Mouse (Mus musculus) right cerebral cortex, postnatal 25 days (tissue): ENCODE data around the gene Lgi4.

ENCODE experiments used
- DNase-seq: peaks from one replicate; pipeline ENCODE4 v3.0.0; 2022

Lgi4 gene

DNA sequence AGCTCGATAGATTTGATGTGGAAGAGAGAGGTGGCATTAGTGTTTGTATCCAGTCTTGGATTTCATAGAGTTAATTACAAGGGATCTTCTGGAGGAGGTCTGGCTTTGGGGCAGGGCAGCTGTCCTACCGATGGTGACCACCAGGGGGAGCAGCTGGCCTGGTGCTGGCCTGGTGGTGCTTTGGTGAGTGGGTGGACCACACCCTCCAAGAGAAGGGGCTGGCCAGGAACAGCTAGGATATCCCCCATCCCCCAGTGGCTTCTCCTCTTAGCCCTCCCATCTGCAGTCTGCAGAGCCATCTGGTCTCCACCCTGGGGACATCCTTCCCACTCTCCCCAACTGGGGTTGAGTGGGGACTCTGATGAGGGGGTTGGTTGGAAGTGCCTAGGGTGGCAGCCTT, at the start of gene Lgi4:
Gene Lgi4 (plus strand): TSS at position 235 of the 400 bp plus-strand sequence.
- peak; percentile 79 for DNase-seq

DNA sequence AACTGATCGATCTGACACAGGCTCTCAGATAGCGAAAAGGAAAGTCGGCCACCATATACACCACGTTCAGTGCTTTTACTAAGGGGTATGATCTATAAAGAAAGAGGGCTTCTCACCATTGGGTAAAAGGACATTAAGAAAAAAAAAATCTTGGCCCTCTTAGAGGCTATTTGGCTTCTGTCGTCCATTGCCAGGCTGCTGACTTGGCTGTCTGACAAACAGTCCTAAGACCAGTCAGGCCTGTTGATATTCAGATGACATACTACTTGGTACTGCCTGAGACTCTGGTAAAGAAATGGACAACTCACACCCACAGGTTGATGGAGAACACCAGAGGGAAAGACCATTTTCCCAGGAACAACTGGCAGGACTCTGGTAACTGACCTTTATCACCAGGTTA, 46.2 kb upstream of the Lgi4 start:
- DNase-seq: no peak

- peak; percentile 71 for DNase-seq
Measured at GRCm38 (mm10) chr7:31017104-31017901, 41.8 kb upstream of the Lgi4 start.

DNA sequence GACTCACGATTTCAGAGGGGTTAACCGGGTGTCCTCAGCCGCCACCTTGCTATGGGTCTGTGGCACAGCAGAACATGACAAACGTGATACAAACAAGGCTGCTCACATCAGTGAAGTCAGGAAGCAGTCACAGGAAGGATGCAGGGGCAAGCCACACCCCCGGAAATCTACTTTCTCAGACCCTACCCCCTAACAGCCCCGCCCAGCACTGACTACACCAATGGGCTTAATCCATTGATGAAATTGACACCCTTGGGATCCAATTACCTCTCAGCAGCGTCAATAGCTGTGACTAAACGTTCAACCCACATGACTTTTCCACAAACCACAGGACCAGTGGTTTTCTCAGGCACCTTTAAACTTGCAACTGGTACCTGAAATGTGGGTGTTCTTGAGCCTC, 30.5 kb upstream of the Lgi4 start:
- no peak for DNase-seq

DNA sequence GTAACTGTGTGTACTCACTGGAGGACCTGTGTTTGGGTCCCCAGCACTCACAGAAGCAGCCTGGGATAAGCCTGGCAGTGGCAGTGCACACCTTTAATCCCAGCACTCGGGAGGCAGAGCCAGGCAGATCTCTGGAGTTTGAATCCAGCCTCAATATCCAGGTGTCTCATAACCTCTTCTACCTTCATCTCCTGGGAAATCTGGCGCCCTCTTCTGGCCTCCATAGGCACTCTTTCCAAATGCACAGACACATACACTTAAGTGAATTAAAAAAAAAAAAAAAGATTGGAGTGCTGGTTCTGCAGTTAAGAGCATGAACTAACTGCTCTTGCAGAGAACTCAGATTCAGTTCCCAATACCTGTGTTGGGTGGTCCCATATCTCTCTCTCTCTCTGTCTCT, 28.4 kb upstream of the Lgi4 start:
- no peak for DNase-seq

DNA sequence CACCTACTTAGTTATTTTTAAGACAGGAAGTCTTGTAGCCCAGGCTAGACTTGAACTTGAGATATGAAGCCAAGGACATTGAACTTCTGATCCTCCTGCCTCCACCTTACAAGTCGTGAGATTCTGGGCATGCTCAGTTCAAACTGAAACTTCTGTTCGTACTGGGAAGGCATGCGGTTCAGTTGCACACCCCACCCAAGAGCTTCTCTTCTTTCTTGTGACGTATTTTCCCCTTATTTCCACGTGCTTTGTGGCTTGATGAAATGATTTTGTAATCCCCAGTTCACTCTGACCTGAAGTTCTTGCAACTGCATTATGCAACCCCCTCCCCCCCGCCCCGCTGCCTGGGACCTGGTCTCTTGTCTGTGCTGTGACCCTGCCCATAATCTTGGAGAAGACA, 27.4 kb upstream of the Lgi4 start:
- no peak for DNase-seq

- no peak for DNase-seq
Measured at GRCm38 (mm10) chr7:31033409-31034165, 25.6 kb upstream of the Lgi4 start.

GRCm38 (mm10) chr7:31034789-31035188, 24.4 kb upstream of the Lgi4 start:
- DNase-seq: no peak

GRCm38 (mm10) chr7:31035291-31035690, 23.9 kb upstream of the Lgi4 start:
- no peak for DNase-seq

GRCm38 (mm10) chr7:31036917-31037316, 22.2 kb upstream of the Lgi4 start:
- DNase-seq: no peak

DNA sequence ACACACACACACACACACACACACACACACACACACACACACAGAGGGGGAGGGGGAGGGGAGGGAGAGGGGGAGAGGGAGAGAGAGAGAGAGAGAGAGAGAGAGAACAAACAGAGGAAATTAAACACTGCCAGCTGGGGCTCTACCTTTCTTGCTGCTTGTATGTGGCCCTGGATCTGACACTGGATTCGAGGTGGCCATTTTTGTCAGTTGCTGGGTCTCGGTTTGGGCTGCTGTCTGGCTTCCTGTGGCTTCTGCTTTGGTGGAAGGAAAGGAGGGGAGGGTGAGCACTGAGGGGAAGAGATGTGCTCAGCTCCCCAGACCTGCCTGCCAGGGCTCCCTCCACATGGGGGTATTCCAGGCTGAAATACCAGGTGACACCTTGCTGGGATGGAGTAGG, 21.5 kb upstream of the Lgi4 start:
- no peak for DNase-seq

DNA sequence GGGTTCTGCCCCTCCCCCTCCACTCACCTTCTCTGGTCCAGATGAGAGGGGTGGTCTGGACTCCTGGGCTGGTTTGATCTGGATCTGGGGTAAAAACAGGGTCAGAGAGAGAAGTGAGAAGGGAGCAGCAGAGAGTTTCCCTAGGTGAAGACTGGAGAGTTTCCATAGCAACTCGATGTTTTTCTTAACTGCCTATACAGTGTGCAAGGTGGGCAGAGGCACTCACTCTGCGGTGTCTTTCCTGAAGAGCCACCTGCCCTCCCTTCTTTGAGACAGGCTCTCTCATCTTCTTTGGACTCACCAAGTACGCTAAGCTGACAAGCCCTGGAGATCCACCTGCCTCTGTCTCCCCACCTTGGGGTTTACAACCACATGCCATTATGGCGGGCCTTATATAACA, 20.1 kb upstream of the Lgi4 start:
- DNase-seq: no peak

DNA sequence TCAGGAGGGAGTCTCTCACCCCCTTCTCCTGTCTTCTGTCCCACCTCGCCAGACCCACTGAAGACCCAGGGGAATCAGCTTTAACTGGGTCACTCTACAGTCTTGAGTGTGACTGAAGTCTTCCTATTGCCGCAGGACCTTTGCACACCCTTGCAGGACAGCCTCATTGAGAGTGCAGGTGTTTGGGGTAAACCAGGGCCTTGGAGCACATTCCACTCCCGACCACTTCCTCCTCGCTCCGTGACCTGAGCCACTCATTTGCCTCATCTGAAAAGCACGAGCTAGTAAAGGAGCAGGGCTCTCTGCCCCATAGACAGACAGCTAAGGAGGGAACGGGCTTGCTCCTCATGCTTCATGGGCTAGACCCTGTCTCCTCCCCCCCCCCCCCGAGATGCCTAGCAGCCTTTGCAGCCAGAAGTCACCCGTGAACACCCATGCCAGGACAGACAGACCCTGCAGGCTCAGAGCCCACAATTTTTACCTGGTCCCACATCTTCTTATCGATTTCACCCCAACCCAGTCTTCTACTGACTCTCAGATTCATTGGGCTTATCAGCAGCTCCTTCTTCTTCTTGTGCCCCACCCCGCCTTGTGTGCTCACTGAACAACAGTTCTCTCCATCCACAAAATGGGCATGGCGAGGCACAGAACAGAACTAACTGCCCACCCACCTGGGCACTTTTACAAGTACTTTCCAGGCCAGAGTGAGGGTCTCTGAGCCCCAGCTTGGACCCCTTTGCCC, 18.7 kb upstream of the Lgi4 start:
- no peak for DNase-seq

DNA sequence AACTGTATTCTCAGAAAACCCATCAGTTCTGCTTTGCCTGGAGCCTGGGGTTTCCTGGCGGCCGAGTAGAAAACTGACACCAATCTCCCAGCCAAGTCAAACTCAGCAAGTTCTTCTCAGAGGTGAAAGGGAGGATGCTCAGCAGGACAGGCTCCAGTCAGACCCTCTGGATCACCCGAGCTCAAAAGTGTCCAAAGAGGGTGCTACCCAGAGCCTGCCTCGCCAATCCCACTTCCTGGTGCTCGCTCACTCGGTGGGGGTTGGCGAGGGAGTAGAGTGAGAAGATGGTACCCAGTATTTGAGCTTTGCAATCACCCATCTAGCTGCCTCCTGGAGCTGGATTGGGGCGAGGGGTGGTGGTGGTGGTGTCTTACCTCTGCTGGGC, 18.1 kb upstream of the Lgi4 start:
- DNase-seq: no peak

DNA sequence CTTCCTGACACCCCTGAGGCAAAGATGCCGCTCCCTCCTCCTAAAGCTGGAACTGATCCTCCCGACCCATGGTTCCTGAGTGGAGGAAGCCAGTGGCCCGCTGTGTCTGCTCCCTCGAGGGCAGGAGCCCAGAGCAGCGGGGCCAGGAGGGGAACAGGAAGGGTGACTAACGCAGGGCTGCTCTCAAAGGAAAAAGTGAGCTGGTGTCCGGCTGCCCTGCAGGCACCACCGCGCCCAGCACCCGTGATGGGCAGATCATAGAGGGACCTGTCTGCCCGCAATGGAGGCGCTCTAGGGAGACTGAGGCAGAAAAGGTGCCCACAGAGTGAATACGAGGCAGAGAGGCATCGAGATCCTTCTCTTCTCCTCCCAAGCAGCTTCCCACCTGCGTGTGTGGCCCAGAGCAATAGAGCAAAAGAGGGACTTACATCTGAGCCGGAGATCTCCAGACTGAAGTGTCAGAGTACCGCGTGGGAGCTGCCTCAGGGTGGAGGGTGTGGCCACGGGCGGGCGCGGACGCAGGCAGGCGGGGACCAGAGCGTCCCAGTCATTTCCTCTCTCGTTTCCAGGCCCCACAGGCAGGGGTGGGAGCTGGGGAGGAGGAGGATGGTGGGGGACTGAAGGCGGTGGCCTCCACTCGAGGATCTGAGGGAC, 17.4 kb upstream of the Lgi4 start:
- DNase-seq: no peak

DNA sequence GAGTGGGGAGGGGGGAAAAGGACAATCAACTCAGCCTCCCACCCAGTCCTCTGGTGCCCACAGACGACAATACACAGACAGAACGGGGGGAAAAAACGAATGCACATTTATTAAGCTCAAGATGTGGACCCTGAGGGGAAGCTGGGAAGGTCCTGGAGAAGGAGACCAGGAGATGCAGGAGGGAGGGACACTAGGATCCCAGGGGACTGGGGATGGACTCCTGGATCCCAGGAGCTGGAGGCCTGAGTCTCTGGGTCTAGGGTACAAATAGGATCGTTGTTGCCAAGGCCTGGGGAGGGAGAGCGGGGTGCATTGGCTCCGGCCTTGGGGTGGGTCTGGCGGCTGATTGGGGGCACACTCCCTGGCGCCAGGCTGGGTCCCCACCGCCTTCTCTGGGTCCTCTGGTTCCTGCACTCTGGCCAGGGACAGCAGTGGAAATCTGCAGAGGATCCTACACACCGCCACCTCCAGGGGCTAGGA, 16.7 kb upstream of the Lgi4 start, which contains the start of gene Fxyd5:
Gene Fxyd5 (minus strand): TSS at position 51 of the 480 bp plus-strand sequence.
- DNase-seq: no peak

DNA sequence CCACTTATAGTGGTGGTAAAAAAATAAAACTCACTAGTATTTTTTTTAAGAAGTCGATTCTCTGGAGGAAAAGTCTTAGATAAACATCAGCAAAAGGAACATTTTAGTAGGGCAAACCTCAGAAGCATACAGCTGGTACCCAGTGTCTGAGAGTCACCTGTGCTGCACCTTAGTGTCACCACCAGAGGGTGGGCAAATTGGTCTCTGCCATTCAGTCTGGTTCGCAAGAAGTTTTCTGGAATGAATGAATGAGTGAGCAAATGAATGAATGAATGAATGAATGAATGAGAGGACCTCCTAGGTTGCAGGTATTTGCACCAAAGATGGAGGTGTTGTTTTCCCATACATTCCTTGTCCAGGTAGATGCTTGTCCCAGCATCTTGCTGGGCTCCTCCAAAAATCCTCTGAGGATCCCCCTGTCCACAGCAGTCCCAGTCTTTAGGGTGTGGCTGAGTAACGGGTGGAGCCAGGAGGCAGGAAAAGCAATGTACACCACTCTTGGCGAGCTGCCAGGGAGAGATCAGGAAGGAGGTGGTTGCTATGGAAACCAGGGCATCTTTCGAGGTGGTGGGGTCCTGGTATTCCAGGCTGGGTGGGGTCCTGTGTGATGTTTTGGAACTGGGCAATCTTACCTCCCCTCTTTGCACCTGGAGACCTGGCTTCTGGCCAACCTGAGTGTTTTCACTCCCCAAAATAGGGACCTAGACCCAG, 9.9 kb upstream of the Lgi4 start:
- peak; percentile 47 for DNase-seq

DNA sequence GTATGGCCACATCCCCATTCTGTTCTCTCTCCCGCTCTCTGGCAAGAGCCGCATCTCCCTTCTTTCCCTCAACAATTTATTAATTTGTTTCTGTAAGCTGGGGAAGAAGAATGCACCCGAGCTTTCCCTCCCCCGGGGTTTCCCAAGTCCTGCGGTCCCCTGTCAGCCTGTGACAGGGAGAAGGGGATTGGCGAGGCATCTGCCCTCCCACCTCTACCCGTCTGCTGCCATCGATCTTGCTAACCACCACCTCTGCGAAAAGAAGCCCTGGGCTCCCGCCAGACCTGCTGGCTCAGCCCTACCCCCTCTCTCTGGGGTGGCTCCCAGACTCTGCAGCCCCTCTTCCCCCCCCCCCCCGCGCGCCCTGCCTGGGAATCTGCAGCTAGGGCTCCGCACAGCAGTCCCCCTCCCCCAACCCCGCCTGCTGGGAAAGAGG, 9.3 kb upstream of the Lgi4 start:
- peak; percentile 67 for DNase-seq

DNA sequence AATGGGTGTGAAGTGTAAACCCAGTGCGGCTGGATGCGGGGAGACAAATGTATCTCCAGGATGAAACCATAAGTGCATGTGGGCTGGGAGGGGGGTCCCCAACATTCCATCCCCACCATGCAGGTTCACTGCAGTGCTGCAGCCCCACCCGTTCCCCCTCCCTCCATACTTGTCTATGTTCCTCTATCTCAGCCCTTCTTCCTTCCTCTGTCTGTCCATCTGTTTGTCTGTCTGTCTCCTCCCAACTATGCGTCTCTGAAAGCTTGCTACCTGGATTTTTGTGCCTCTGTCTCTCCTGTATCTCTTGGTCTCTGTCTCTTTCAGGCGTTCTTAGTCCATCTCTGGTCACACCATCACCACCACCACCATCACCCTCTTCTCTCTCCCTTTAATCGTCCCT, 8.7 kb upstream of the Lgi4 start:
- no peak for DNase-seq

GRCm38 (mm10) chr7:31050921-31051320, 8.2 kb upstream of the Lgi4 start:
- DNase-seq: peak; percentile 74

- DNase-seq: no peak
Measured at GRCm38 (mm10) chr7:31051321-31052021, 7.7 kb upstream of the Lgi4 start, which contains the start of gene Fxyd7. Gene Fxyd7, minus strand, starts transcription at chr7:31051467.
